Mouse (Mus musculus) liver, postnatal 0 days (tissue): ENCODE data around the gene Twist2. TPM values are rescaled to one million over a fixed set of nuclear protein-coding genes. Genes with fewer than 3 reads are reported as not detected.

ENCODE experiments used
- ATAC-seq: fragments of 200-750 bp; cut with Nextera tagmentation; 2 replicates; pipeline ENCODE4 v1.8.0; 2017; ENCODE audit warnings: mild to moderate bottlenecking, moderate library complexity
- DNase-seq: peaks from one replicate; pipeline ENCODE4 v3.0.0-alpha.2; 2016
- H3K27ac ChIP-seq: fragments of 300-500 bp; sonication (generic); 2 replicates; pipeline ENCODE4 v1.5.1; 2014; ENCODE audit warnings: antibody characterized with exemption, moderate library complexity, mild to moderate bottlenecking, low read depth
- H3K27me3 ChIP-seq: fragments of 300-500 bp; sonication (generic); 2 replicates; pipeline ENCODE4 v1.6.1; 2014; ENCODE audit warnings: low read length, control low read depth, mixed read lengths; ENCODE audit not compliant: insufficient read depth
- H3K36me3 ChIP-seq: fragments of 300-500 bp; sonication (generic); replicated peaks from 2 replicates; pipeline ENCODE4 v1.6.1; 2014; ENCODE audit warnings: mild to moderate bottlenecking, control low read depth, low read length, moderate library complexity, mixed read lengths; ENCODE audit not compliant: insufficient read depth
- H3K4me1 ChIP-seq: fragments of 300-500 bp; sonication (generic); 2 replicates; pipeline ENCODE4 v1.6.1; 2014; ENCODE audit warnings: antibody characterized with exemption, mild to moderate bottlenecking, control low read depth; ENCODE audit not compliant: insufficient read depth
- H3K4me2 ChIP-seq: fragments of 300-500 bp; sonication (generic); 2 replicates; pipeline ENCODE4 v1.6.1; 2014; ENCODE audit warnings: low read depth, mild to moderate bottlenecking, low read length, moderate library complexity, mixed read lengths
- H3K4me3 ChIP-seq: fragments of 300-500 bp; sonication (generic); 2 replicates; pipeline ENCODE4 v1.5.1; 2014; ENCODE audit warnings: low read depth, low read length
- H3K9ac ChIP-seq: fragments of 300-500 bp; sonication (generic); replicated peaks from 2 replicates; pipeline ENCODE4 v1.6.1; 2014; ENCODE audit warnings: mild to moderate bottlenecking, moderate library complexity
- H3K9me3 ChIP-seq: fragments of 300-500 bp; sonication (generic); 2 replicates; pipeline ENCODE4 v1.6.1; 2016; ENCODE audit warnings: mild to moderate bottlenecking, control low read depth, low read length, mixed read lengths
- CTCF ChIP-seq: sonication (generic); IDR thresholded peaks from 2 replicates; pipeline ENCODE4 v1.5.1; 2016; ENCODE audit warnings: antibody characterized with exemption, low read depth
- EP300 ChIP-seq: IDR thresholded peaks from 2 replicates; pipeline ENCODE4 v1.6.1; 2016; ENCODE audit warnings: antibody characterized with exemption, low read depth, mild to moderate bottlenecking
- WGBS: fragments of 180-500 bp; shearing (Covaris S2); extraction: QIAGEN DNeasy Blood & Tissue Kit; methylation state at CpG from one replicate; pipeline ENCODE4 v1.1.7; 2014; ENCODE audit not compliant: insufficient replicate concordance; 5-methylcytosine and 5-hydroxymethylcytosine counted together
- polyA plus RNA-seq: library from polyadenylated mRNA; unstranded; fragments of >200 nt; fragmentation: Nextera tagmentation; extraction: Ambion mirVana; gene quantifications from 2 replicates; pipeline ENCODE4 v1.2.1, GENCODE M21; 2015

Twist2 gene
- polyA plus RNA-seq: 0.11 and 0.13 TPM in 2 replicates

DNA sequence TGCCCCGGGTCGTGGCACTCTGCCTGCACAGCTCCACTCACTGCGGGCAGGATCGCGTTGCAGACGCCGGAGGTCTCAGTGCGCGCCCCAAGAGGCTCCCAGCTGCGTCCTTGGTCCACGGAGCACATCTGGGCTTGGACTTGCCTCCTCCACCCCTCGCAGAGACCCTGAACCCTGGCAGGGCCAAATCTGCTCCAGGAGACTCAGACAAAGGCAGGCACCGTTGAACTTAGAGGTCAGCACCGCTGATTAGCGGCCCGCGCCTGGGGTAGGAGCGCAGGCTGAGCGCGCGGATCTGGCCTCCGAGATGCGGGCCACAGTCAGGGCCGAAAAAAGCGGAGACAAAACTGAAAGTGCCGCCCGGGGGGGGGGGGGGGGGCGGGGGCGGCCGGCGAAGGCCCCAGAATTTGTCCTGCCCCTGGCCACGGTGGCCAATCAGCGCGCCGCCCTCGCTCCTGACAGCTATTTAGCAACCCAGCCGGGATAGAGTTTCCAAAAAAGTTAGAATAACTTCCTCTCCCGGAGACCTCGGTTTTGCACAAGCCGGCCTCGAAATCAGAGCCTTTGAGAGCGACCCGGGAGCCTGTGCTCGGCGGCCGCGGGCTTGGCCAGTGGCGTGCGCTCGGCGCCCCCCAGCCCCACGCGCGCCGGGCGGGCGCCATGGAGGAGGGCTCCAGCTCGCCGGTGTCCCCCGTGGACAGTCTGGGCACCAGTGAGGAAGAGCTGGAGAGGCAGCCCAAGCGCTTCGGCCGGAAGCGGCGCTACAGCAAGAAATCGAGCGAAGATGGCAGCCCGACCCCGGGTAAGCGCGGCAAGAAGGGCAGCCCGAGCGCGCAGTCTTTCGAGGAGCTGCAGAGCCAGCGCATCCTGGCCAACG lies at the start of gene Twist2:
Gene Twist2 (plus strand): TSS at position 495 of the 877 bp plus-strand sequence.
- Histone ChIP-seq H3K27ac (no peak within 1 kb of the TSS), H3K9ac (no peak within 1 kb of the TSS)

DNA sequence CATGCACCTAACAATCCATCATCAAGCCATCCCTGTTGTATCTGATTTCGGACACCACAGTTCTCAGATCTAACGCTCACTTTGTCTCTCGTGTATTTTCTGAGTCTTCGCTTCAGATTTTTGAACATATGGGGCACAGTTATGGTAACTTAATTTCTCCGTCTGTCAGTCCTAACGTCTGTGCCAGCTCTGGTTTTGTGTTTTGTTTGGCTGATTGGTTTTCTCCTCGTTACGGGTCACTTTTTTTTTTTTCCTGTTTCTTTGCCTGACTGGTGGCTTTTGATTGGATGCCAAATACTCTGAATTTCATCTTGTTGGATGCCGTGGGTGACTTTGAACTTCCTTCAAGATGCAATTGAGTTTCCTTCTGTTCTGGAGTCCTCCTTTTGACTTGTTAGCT lies 48.3 kb upstream of the Twist2 start:
- H3K4me1 ChIP-seq: no peaks in the 10 kb centered on the region
- H3K27me3 ChIP-seq: no peaks in the 10 kb centered on the region
- no peak overlapping the region for H3K27ac ChIP-seq
- DNase-seq (no peak), ATAC-seq (no peak)
- H3K36me3 ChIP-seq: no peaks in the 10 kb centered on the region
- WGBS: 76% methylated on average over 9 of the region's 9 CpGs
- H3K4me2 ChIP-seq: no peak overlapping the region
- H3K4me3 ChIP-seq: no peak overlapping the region
- no peak overlapping the region for H3K9ac ChIP-seq
- H3K9me3 ChIP-seq: no peaks in the 10 kb centered on the region
- TF ChIP-seq EP300 (no peak), CTCF (no peak)

More for the DNA sequence above, at the start of gene Twist2:
- DNase-seq (no peak), ATAC-seq (no peak)
- WGBS: 1% methylated on average over 72 of the region's 77 CpGs
- Histone ChIP-seq H3K36me3 (no peaks in the 10 kb centered on the region), H3K27me3 (peaks cover 40% of the 10 kb centered on the region), H3K9me3 (no peaks in the 10 kb centered on the region), H3K4me3 (peak within 1 kb of the TSS; percentile 40), H3K4me1 (no peaks in the 10 kb centered on the region), H3K4me2 (peak within 1 kb of the TSS; percentile 65)
- TF ChIP-seq EP300 (no peak), CTCF (no peak)

DNA sequence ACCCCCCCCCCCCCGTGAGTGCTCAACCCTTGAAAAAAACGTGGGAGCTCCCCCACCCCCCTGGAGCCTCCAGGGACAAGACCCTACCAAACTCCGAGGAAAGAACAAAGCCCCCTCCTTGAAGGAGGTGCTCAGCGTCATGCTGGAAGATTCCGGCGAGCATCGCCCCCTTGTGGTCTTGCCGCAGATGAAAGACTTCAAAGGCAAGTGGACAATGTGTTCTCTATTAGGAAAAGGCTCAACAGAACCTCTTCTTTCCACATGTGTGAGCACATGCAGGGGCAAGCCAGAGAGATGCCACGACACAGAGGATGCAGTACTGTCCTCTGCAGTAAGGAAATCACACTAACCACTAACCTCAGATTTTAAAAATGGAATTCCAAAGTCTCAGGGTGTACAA lies 46.2 kb upstream of the Twist2 start:
- H3K4me3 ChIP-seq: no peak overlapping the region
- no peak overlapping the region for H3K27ac ChIP-seq
- TF ChIP-seq EP300 (no peak), CTCF (peak; percentile 70)
- H3K9ac ChIP-seq: no peak overlapping the region
- ATAC-seq (no peak), DNase-seq (peak; percentile 60)
- no peaks in the 10 kb centered on the region for H3K4me1 ChIP-seq
- 4% methylated on average over 9 of the region's 9 CpGs for WGBS
- no peaks in the 10 kb centered on the region for H3K9me3 ChIP-seq
- no peaks in the 10 kb centered on the region for H3K36me3 ChIP-seq
- H3K27me3 ChIP-seq: no peaks in the 10 kb centered on the region
- H3K4me2 ChIP-seq: no peak overlapping the region

DNA sequence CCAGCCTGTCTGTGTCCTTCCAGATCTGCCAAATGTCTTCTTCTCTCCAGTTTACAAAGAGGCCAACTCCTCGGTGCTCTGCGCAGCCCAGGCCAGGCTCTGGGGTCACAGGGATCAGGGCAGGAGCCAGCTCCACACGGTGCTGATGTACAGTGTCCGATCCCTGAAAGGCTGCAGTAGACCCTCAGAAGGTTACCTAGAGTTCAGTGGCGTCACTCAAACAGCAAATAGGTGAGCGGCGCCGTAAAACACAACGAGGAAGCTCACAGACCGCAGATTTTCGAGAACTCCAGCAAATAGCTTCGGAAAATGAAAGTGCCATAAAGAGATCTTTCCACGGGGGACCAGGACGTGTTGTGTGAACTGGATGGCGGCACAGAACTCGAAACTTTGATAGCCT lies 44.0 kb upstream of the Twist2 start:
- Histone ChIP-seq H3K9me3 (no peaks in the 10 kb centered on the region), H3K4me2 (peak overlapping the region; percentile 49), H3K27me3 (no peaks in the 10 kb centered on the region), H3K4me1 (no peaks in the 10 kb centered on the region), H3K9ac (no peak overlapping the region), H3K27ac (no peak overlapping the region), H3K36me3 (no peaks in the 10 kb centered on the region), H3K4me3 (peak overlapping the region; percentile 21; the same call in 1 of the 2 replicates)
- WGBS: 36% methylated on average over 16 of the region's 16 CpGs
- ATAC-seq: no peak
- TF ChIP-seq CTCF (no peak), EP300 (no peak)
- DNase-seq: no peak

DNA sequence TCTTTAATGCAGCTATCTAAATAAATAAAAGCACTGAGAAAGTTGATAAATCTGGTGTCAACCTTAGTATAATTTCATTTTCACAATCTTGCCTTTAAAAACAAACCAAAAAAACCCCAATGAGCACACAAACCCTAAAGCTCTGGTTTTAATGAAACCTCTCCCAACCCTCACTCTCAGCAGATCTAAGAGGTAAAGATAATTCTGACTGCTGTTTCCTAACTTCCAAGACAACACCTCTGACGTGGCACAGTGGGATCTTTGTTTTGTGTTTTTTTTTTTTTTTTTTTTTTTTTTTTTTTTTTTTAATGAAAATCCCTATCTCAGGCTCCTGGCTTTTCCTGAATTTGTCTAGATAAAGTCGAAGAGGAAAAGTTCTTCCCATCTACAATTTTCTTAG lies 43.1 kb upstream of the Twist2 start:
- no peaks in the 10 kb centered on the region for H3K27me3 ChIP-seq
- no peak overlapping the region for H3K9ac ChIP-seq
- H3K4me2 ChIP-seq: no peak overlapping the region
- no peaks in the 10 kb centered on the region for H3K4me1 ChIP-seq
- no peak overlapping the region for H3K4me3 ChIP-seq
- ATAC-seq (no peak), DNase-seq (no peak)
- no peaks in the 10 kb centered on the region for H3K9me3 ChIP-seq
- no peak overlapping the region for H3K27ac ChIP-seq
- TF ChIP-seq CTCF: no peak
- TF ChIP-seq EP300: no peak
- WGBS: 44% methylated on average over 2 of the region's 2 CpGs
- no peaks in the 10 kb centered on the region for H3K36me3 ChIP-seq

DNA sequence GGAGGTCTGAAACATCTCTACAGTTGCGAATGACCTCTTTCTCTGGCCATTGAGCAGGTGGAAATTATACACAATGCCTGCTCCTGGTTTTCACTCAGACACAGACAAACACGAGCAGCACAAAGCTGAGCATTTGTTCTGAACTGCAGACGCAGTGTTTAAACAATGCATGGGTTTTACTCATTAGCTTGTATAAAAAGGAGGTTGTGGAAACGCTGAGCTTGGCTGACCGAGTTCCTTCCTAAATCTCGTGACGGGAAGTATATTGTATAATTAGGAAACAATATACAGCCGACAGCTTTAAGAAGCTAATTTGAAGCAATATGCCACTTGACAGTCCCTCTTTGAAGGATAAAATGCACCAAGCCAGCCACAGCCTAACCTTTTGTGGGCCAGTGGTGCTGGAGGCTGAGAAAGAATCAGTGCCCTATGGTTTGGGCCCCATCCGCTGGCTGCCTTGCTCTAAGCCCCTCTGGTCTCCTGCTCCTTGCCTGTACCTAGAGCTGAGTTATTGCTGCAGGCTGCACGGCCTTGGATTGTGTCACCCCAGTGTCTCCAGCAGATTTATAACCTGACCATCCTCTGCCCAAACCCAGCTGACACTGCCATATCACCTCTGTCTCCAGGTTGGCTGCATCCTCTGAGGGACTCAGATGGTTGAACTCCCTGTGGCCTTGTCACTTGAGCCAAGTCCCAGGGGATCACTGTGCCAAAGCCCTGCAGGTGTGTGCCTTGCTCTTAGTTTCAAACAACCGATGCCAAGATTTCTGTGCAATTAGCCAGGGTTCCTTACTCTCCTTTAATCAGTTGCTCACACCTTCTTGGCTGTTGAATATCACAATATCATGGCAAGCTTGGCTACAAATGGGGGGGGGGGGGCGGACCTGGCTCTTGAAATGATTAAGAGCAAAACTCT lies 42.4 kb upstream of the Twist2 start:
- no peak for ATAC-seq
- H3K9ac ChIP-seq: no peak overlapping the region

More for the DNA sequence above, 42.4 kb upstream of the Twist2 start:
- Histone ChIP-seq H3K9me3 (no peaks in the 10 kb centered on the region), H3K4me2 (no peak overlapping the region), H3K27ac (no peak overlapping the region), H3K4me1 (no peaks in the 10 kb centered on the region), H3K36me3 (no peaks in the 10 kb centered on the region), H3K27me3 (no peaks in the 10 kb centered on the region), H3K4me3 (no peak overlapping the region)
- TF ChIP-seq CTCF: no peak
- TF ChIP-seq EP300: no peak
- 43% methylated on average over 12 of the region's 12 CpGs for WGBS
- no peak for DNase-seq
